Comparison of ENCODE assay signal across 26 mouse cellular contexts in the genomic region with DNA sequence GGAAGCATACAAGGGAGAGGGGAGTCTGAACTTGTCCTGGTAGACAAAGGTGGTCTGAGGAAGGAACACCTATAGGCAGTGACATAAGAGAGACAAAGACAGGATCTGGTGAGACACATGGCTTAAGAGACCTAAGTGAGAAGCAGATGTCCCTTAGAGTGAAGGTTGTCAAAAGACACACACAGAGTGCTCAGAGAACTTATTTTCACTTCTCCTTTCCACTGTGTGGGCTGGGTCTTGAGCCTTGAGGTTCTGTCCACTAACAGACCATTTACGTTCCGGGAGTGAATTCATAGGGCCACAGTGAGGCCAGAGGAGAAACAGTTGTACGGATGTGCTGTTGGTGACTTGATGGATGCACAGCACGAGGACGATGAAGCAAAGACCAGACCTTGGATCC.
"Had no signal": no experiment of that assay in that cellular context is flagged by ENCODE, and none has a peak within 500 bp of the region (broad histone marks: within the 10 kb centered on the region; RNA-seq: fewer than 3 reads in every experiment).

No protein-coding gene starts in this region.

- H3K27ac ChIP-seq: embryonic facial prominence, embryonic 10.5 days; embryonic facial prominence, embryonic 12.5 days; embryonic facial prominence, embryonic 13.5 days; embryonic facial prominence, embryonic 15.5 days; forebrain, embryonic 10.5 days; forebrain, embryonic 12.5 days; forebrain, embryonic 13.5 days; forebrain, embryonic 15.5 days; gastrocnemius, adult 2 months; heart, adult 2 months had no signal

- H3K4me3 ChIP-seq: embryonic facial prominence, embryonic 10.5 days; embryonic facial prominence, embryonic 12.5 days; embryonic facial prominence, embryonic 13.5 days; embryonic facial prominence, embryonic 15.5 days; erythroblast, embryonic 14.5 days; forebrain, embryonic 10.5 days; forebrain, embryonic 12.5 days; forebrain, embryonic 13.5 days; forebrain, embryonic 15.5 days; gastrocnemius, adult 2 months; heart, adult 2 months had no signal

- H3K9me3 ChIP-seq: embryonic facial prominence, embryonic 10.5 days; embryonic facial prominence, embryonic 12.5 days; embryonic facial prominence, embryonic 13.5 days; embryonic facial prominence, embryonic 15.5 days; forebrain, embryonic 10.5 days; forebrain, embryonic 12.5 days; forebrain, embryonic 13.5 days; forebrain, embryonic 15.5 days had no signal

- H3K4me2 ChIP-seq: embryonic facial prominence, embryonic 12.5 days; embryonic facial prominence, embryonic 13.5 days; embryonic facial prominence, embryonic 15.5 days; forebrain, embryonic 12.5 days; forebrain, embryonic 13.5 days; forebrain, embryonic 15.5 days had no signal

- H3K27me3 ChIP-seq: embryonic facial prominence, embryonic 12.5 days; embryonic facial prominence, embryonic 13.5 days; embryonic facial prominence, embryonic 15.5 days; forebrain, embryonic 12.5 days; forebrain, embryonic 13.5 days; forebrain, embryonic 15.5 days had no signal

- DNase-seq: cerebellum, adult 9-10 months; cerebellum, adult 9-11 months; cerebellum, postnatal 10 days; cerebellum, postnatal 14 days; cerebellum, postnatal 25 days; cerebellum, postnatal 36 days; embryo, embryonic 11 days; forebrain, postnatal 0 days; gastrocnemius, adult 2 months; gastrocnemius, postnatal 10 days; gastrocnemius, postnatal 14 days; gastrocnemius, postnatal 25 days; gastrocnemius, postnatal 36 days; heart, adult 18-20 months; heart, adult 2 months had no signal

- H3K4me1 ChIP-seq: embryonic facial prominence, embryonic 10.5 days; embryonic facial prominence, embryonic 12.5 days; embryonic facial prominence, embryonic 13.5 days; embryonic facial prominence, embryonic 15.5 days; forebrain, embryonic 10.5 days; forebrain, embryonic 12.5 days; forebrain, embryonic 13.5 days; forebrain, embryonic 15.5 days had no signal

- H3K36me3 ChIP-seq: embryonic facial prominence, embryonic 10.5 days; embryonic facial prominence, embryonic 12.5 days; embryonic facial prominence, embryonic 13.5 days; embryonic facial prominence, embryonic 15.5 days; forebrain, embryonic 10.5 days; forebrain, embryonic 12.5 days; forebrain, embryonic 15.5 days had no signal

- H3K9ac ChIP-seq: embryonic facial prominence, embryonic 12.5 days; embryonic facial prominence, embryonic 13.5 days; embryonic facial prominence, embryonic 15.5 days; forebrain, embryonic 12.5 days; forebrain, embryonic 13.5 days; forebrain, embryonic 15.5 days; forebrain, postnatal 0 days had no signal

- ATAC-seq: forebrain, embryonic 13.5 days; forebrain, embryonic 14.5 days; forebrain, embryonic 15.5 days; forebrain, embryonic 16.5 days; forebrain, postnatal 0 days had no signal
